Mouse (Mus musculus): Measurements from ENCODE around the gene Dab1.

DNA sequence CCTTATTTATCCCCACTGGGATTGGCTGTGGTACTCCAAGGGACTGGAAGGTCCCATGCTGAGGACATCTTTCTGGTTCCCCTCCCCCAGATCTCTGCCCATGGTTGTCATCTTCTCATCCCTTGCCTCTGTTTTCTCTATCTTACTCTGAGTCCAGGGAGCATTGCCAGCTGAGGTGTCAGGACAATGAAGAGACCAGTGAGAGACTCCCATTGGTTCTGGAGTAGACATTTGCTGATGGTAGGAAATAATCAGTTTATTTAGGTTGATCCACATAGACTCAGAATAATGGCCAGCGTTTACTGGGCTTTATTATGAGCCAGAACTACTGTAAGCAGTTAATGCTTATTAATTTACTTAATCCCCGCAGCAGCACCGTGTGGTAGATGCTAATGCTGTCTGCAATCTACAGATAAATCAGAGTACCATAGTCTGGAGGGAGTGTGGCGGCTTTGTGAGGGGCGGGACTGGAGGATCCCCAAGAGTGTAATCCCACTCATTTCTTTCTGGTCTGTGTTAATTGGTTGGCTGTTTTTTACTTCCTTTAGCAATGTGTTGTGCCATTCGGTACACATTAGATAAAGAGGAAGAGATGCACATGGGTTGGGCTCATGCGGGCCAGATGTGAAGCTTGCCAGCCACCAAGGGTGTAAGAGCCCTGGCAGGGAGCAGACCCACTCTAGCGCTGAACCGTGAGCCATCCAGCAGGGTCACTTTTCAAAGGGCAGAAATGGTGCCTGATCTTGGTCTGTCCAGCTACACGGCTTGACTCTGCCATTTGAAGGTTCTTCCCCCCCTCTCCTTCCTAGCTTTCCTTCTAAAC is 824.0 kb downstream of the Dab1 start:
- TF ChIP-seq CTCF (IDR thresholded peaks at IDR 0.05; ENCODE audit: low read depth, low read length) (no peak), POLR2A (IDR thresholded peaks at IDR 0.05; ENCODE audit: extremely low read depth, insufficient read depth, low read length) (no peak)
